Mouse (Mus musculus): ENCODE results near the gene Fn3k.

Gene Fn3k

GRCm38 (mm10) chr11:121434156-121435155 is at the start of gene Fn3k:
Gene Fn3k (plus strand): TSS chr11:121434913.
- peak; percentile 99 for DNase-seq

GRCm38 (mm10) chr11:121387750-121388553 is 46.8 kb upstream of the Fn3k start, which contains the start of gene Rab40b:
Gene Rab40b (minus strand): TSS chr11:121388251.
- peak; percentile 77 for DNase-seq

- no peak for DNase-seq
Measured at GRCm38 (mm10) chr11:121388554-121388945, 46.2 kb upstream of the Fn3k start.

- no peak for DNase-seq
Measured at GRCm38 (mm10) chr11:121390793-121391192, 43.9 kb upstream of the Fn3k start.

- no peak for DNase-seq
Measured at GRCm38 (mm10) chr11:121392405-121392804, 42.3 kb upstream of the Fn3k start.

- DNase-seq: no peak
Measured at GRCm38 (mm10) chr11:121407366-121408155, 27.2 kb upstream of the Fn3k start.

GRCm38 (mm10) chr11:121414762-121415161 is 20.0 kb upstream of the Fn3k start:
- no peak for DNase-seq

- no peak for DNase-seq
Measured at GRCm38 (mm10) chr11:121415351-121415750, 19.4 kb upstream of the Fn3k start.

- no peak for DNase-seq
Measured at GRCm38 (mm10) chr11:121417971-121418370, 16.7 kb upstream of the Fn3k start.

- no peak for DNase-seq
Measured at GRCm38 (mm10) chr11:121418932-121419331, 15.8 kb upstream of the Fn3k start.

GRCm38 (mm10) chr11:121420379-121420778 is 14.3 kb upstream of the Fn3k start:
- DNase-seq: no peak

- peak; percentile 100 for DNase-seq
Measured at GRCm38 (mm10) chr11:121420830-121421552, 13.7 kb upstream of the Fn3k start, which contains the start of gene Fn3krp. Gene Fn3krp (plus strand): TSS chr11:121421401.

GRCm38 (mm10) chr11:121421553-121422173 is 13.1 kb upstream of the Fn3k start:
- DNase-seq: no peak

GRCm38 (mm10) chr11:121433397-121433796 is 1.3 kb upstream of the Fn3k start:
- DNase-seq: no peak

GRCm38 (mm10) chr11:121437236-121437635 is 2.5 kb downstream of the Fn3k start:
- DNase-seq: no peak

GRCm38 (mm10) chr11:121439686-121440292 is 5.1 kb downstream of the Fn3k start:
- no peak for DNase-seq

GRCm38 (mm10) chr11:121441653-121442052 is 6.9 kb downstream of the Fn3k start:
- no peak for DNase-seq

GRCm38 (mm10) chr11:121442076-121442475 is 7.4 kb downstream of the Fn3k start:
- DNase-seq: no peak

GRCm38 (mm10) chr11:121451216-121451726 is 16.6 kb downstream of the Fn3k start:
- peak; percentile 50 for DNase-seq

GRCm38 (mm10) chr11:121451753-121452635 is 17.3 kb downstream of the Fn3k start, which contains the start of gene Tbcd:
Gene Tbcd (plus strand): TSS chr11:121451949.
- peak; percentile 96 for DNase-seq

Measured in thymus, postnatal 14 days (tissue).